Mouse (Mus musculus) midbrain, embryonic 11.5 days (tissue): ENCODE results near the gene Dyrk2. TPM values are rescaled to one million over a fixed set of nuclear protein-coding genes. Genes with fewer than 3 reads are reported as not detected.

Source experiments
- ATAC-seq: fragments of 200-750 bp; cut with Nextera tagmentation; 2 replicates; pipeline ENCODE4 v1.8.0; 2017; ENCODE audit warnings: moderate TSS enrichment, moderate library complexity; ENCODE audit not compliant: low FRiP score
- DNase-seq: peaks from one replicate; pipeline ENCODE4 v3.0.0; 2015; ENCODE audit warnings: low spot score; ENCODE audit errors: missing footprints
- H3K27ac ChIP-seq: fragments of 300-500 bp; sonication (generic); 2 replicates; pipeline ENCODE4 v1.5.1; 2014; ENCODE audit warnings: low read depth, low read length
- H3K27me3 ChIP-seq: fragments of 300-500 bp; sonication (generic); 2 replicates; pipeline ENCODE4 v1.6.1; 2014; ENCODE audit warnings: mild to moderate bottlenecking, low read length, moderate library complexity, mixed read lengths; ENCODE audit not compliant: control insufficient read depth, insufficient read depth
- H3K36me3 ChIP-seq: fragments of 300-500 bp; sonication (generic); 2 replicates; pipeline ENCODE4 v1.6.1; 2014; ENCODE audit warnings: mild to moderate bottlenecking, low read length, moderate library complexity, mixed read lengths; ENCODE audit not compliant: control insufficient read depth, insufficient read depth
- H3K4me1 ChIP-seq: fragments of 300-500 bp; sonication (generic); 2 replicates; pipeline ENCODE4 v1.6.1; 2014; ENCODE audit warnings: low read length; ENCODE audit not compliant: control insufficient read depth, insufficient read depth
- H3K4me2 ChIP-seq: fragments of 300-500 bp; sonication (generic); 2 replicates; pipeline ENCODE4 v1.6.1; 2014; ENCODE audit warnings: mild to moderate bottlenecking, moderate library complexity
- H3K4me3 ChIP-seq: fragments of 300-500 bp; sonication (generic); 2 replicates; pipeline ENCODE4 v1.5.1; 2014; ENCODE audit warnings: low read depth, low read length
- H3K9ac ChIP-seq: fragments of 300-500 bp; sonication (generic); 2 replicates; pipeline ENCODE4 v1.6.1; 2014; ENCODE audit warnings: low read length
- H3K9me3 ChIP-seq: fragments of 300-500 bp; sonication (generic); 2 replicates; pipeline ENCODE4 v1.6.1; 2016; ENCODE audit warnings: low read length; ENCODE audit not compliant: control insufficient read depth
- WGBS: fragments of 180-500 bp; shearing (Covaris S2); extraction: QIAGEN DNeasy Blood & Tissue Kit; methylation state at CpG from one replicate; pipeline ENCODE4 v1.1.7; 2014; 5-methylcytosine and 5-hydroxymethylcytosine counted together
- polyA plus RNA-seq: library from polyadenylated mRNA; unstranded; fragments of >200 nt; fragmentation: Nextera tagmentation; extraction: Ambion mirVana; gene quantifications from 2 replicates; pipeline ENCODE4 v1.2.1, GENCODE M21; 2014

Dyrk2 gene
- polyA plus RNA-seq, 1 experiment from 2014 or later = 12.1 TPM

GRCm38 (mm10) chr10:118854641-118855040 is 15.4 kb downstream of the Dyrk2 start:
- Histone ChIP-seq H3K27ac (no peak overlapping the region), H3K4me2 (no peak overlapping the region), H3K36me3 (peaks cover 8% of the 10 kb centered on the region), H3K9me3 (no peaks in the 10 kb centered on the region; the same call in 1 of the 2 replicates), H3K27me3 (no peaks in the 10 kb centered on the region), H3K4me3 (no peak overlapping the region), H3K9ac (no peak overlapping the region), H3K4me1 (no peaks in the 10 kb centered on the region)
- WGBS = 94% methylated on average over 9 of the region's 9 CpGs
- no peak for DNase-seq
- ATAC-seq = no peak

GRCm38 (mm10) chr10:118852554-118852953 is 17.5 kb downstream of the Dyrk2 start:
- Histone ChIP-seq H3K9ac (no peak overlapping the region), H3K4me1 (no peaks in the 10 kb centered on the region), H3K4me3 (no peak overlapping the region), H3K4me2 (no peak overlapping the region), H3K27me3 (no peaks in the 10 kb centered on the region), H3K36me3 (no peaks in the 10 kb centered on the region), H3K9me3 (no peaks in the 10 kb centered on the region), H3K27ac (no peak overlapping the region)
- WGBS = 65% methylated on average over 16 of the region's 16 CpGs
- no peak for ATAC-seq
- DNase-seq = no peak

GRCm38 (mm10) chr10:118848501-118848900 is 21.5 kb downstream of the Dyrk2 start:
- Histone ChIP-seq H3K4me3 (no peak overlapping the region), H3K27me3 (no peaks in the 10 kb centered on the region), H3K9ac (no peak overlapping the region), H3K9me3 (no peaks in the 10 kb centered on the region), H3K4me1 (no peaks in the 10 kb centered on the region), H3K4me2 (no peak overlapping the region), H3K36me3 (no peaks in the 10 kb centered on the region), H3K27ac (no peak overlapping the region)
- ATAC-seq = no peak
- DNase-seq = no peak
- 84% methylated on average over 4 of the region's 4 CpGs for WGBS

- no peaks in the 10 kb centered on the region for H3K27me3 ChIP-seq
- H3K36me3 ChIP-seq = no peaks in the 10 kb centered on the region
- H3K4me2 ChIP-seq = no peak overlapping the region
- no peak for ATAC-seq
- H3K9me3 ChIP-seq = no peaks in the 10 kb centered on the region
- WGBS = 59% methylated on average over 10 of the region's 10 CpGs
- H3K27ac ChIP-seq = no peak overlapping the region
- H3K4me1 ChIP-seq = no peaks in the 10 kb centered on the region
- no peak overlapping the region for H3K9ac ChIP-seq
- DNase-seq = no peak
- no peak overlapping the region for H3K4me3 ChIP-seq
These were observed 22.9 kb downstream of the Dyrk2 start for GRCm38 (mm10) chr10:118846991-118847545.

- no peak overlapping the region for H3K4me2 ChIP-seq
- no peaks in the 10 kb centered on the region for H3K9me3 ChIP-seq
- no peaks in the 10 kb centered on the region for H3K27me3 ChIP-seq
- 93% methylated on average over 9 of the region's 9 CpGs for WGBS
- no peaks in the 10 kb centered on the region for H3K36me3 ChIP-seq
- DNase-seq (no peak), ATAC-seq (no peak)
- H3K9ac ChIP-seq = no peak overlapping the region
- no peak overlapping the region for H3K27ac ChIP-seq
- H3K4me1 ChIP-seq = no peaks in the 10 kb centered on the region
- H3K4me3 ChIP-seq = no peak overlapping the region
These were observed 29.4 kb downstream of the Dyrk2 start for GRCm38 (mm10) chr10:118840598-118840997.

GRCm38 (mm10) chr10:118839343-118840141 is 30.5 kb downstream of the Dyrk2 start:
- H3K4me1 ChIP-seq = no peaks in the 10 kb centered on the region
- H3K27ac ChIP-seq = no peak overlapping the region
- WGBS = 91% methylated on average over 19 of the region's 19 CpGs
- H3K4me2 ChIP-seq = no peak overlapping the region
- DNase-seq (no peak), ATAC-seq (no peak)
- no peaks in the 10 kb centered on the region for H3K9me3 ChIP-seq
- H3K9ac ChIP-seq = no peak overlapping the region
- no peaks in the 10 kb centered on the region for H3K27me3 ChIP-seq
- H3K4me3 ChIP-seq = no peak overlapping the region
- H3K36me3 ChIP-seq = no peaks in the 10 kb centered on the region

GRCm38 (mm10) chr10:118837636-118838035 is 32.4 kb downstream of the Dyrk2 start:
- Histone ChIP-seq H3K9me3 (no peaks in the 10 kb centered on the region), H3K4me2 (no peak overlapping the region), H3K27me3 (no peaks in the 10 kb centered on the region), H3K9ac (no peak overlapping the region), H3K27ac (no peak overlapping the region), H3K36me3 (no peaks in the 10 kb centered on the region), H3K4me1 (no peaks in the 10 kb centered on the region), H3K4me3 (no peak overlapping the region)
- 71% methylated on average over 8 of the region's 8 CpGs for WGBS
- ATAC-seq = no peak
- DNase-seq = no peak

- WGBS = 80% methylated on average over 8 of the region's 8 CpGs
- DNase-seq (no peak), ATAC-seq (no peak)
- H3K27ac ChIP-seq = no peak overlapping the region
- no peak overlapping the region for H3K9ac ChIP-seq
- no peaks in the 10 kb centered on the region for H3K9me3 ChIP-seq
- H3K36me3 ChIP-seq = no peaks in the 10 kb centered on the region
- no peaks in the 10 kb centered on the region for H3K4me1 ChIP-seq
- no peaks in the 10 kb centered on the region for H3K27me3 ChIP-seq
- no peak overlapping the region for H3K4me2 ChIP-seq
- H3K4me3 ChIP-seq = no peak overlapping the region
These were observed 38.8 kb downstream of the Dyrk2 start for GRCm38 (mm10) chr10:118831190-118831589.

GRCm38 (mm10) chr10:118829641-118830040 is 40.4 kb downstream of the Dyrk2 start:
- no peak overlapping the region for H3K27ac ChIP-seq
- no peak for ATAC-seq
- 83% methylated on average over 2 of the region's 2 CpGs for WGBS
- no peak overlapping the region for H3K4me2 ChIP-seq
- H3K27me3 ChIP-seq = no peaks in the 10 kb centered on the region
- H3K9ac ChIP-seq = no peak overlapping the region
- H3K36me3 ChIP-seq = no peaks in the 10 kb centered on the region
- no peaks in the 10 kb centered on the region for H3K9me3 ChIP-seq
- no peak overlapping the region for H3K4me3 ChIP-seq
- no peaks in the 10 kb centered on the region for H3K4me1 ChIP-seq
- DNase-seq = no peak
